Mouse (Mus musculus): ENCODE data around the gene Sqor. TPM values are rescaled to one million over a fixed set of nuclear protein-coding genes. Genes with fewer than 3 reads are reported as not detected.

Gene Sqor
- total RNA-seq (2022): 10 to 100 TPM; 77.7 to 98.6 (median 87.0) TPM

DNA sequence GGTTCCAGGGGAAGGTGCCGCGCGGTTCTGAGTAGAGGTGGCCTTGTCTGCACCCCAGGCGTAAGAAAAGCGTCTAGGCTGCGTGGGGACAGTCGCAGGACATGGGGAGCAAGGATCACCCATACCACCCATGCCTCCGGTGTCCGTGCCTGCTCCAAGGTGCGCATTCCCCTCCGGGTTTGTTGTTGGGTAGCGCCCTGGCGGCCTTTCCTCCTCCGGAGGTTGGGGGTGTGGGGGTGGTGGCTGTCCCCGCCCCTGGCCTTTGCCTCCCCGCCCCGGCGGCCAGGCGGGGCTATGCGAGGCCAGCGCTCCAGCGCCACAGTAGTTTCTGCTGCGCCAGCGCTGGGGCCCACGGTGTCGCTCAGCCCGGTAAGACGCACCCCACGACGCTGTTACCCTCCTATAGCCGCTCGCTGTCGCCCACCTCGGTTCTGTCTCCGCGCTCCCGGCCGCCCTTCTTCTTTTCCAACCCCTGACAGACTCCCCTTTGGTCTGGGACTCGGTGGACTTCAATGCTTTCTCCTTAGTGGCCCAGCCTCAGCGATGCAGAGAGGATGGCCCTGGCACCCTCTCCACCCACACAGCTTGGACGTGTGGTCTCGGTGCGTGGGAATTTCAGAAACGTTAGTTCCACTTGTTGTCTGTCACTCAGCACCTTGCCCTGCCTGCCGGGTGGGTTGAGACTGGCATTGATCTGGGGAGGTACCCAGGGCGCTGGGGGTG, at the start of gene Sqor:
TSS of gene Sqor (plus strand) at position 167 of the 723 bp plus-strand sequence.
- DNase-seq: peak; percentile 68

DNA sequence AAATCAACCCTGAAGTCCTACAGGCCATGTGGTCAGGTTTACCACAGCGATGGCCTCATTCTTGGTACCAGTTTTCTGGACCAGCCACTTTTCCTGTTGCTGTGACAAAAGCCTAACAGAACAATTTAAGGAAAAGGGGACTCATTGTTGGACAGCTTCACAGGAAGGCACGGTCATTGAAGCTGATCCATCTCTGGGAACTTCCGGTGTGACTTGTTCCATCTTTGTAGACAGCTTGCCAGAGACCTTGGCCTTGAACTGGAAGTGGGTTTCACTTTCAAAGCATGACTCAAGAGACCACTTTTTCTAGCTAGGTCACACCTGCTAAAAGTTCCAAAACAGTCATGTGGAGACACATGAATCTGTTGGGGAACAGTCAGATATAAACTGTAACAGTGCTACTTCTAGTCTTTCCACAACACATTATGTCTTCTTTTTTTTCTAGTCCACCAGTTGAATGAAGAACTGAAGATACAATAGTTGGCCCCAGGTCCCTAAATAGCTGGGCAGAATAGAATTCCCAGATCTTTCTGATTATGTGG, 48.7 kb upstream of the Sqor start:
- no peak for DNase-seq

- DNase-seq: no peak
Observed at GRCm38 (mm10) chr2:122719232-122719631, 45.8 kb upstream of the Sqor start.

DNA sequence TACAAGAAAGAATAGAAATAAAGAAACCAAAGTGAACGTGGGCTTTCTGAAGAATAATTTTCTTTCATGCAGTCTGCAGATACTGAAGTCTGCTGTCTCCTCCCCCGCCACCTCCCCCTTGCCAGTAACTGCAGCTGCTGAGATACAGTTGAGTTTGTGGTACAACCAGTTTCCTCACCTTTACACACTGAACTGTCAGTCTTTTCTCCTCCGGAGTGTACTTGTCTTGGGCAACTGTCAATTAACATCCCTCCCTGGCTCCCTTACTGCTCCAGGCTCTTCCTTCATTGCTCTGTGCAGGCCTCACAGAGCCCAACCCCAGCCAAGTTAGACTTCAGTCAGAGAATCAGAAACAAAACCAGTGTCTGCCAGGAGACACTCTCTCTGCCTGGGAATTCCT, 44.5 kb upstream of the Sqor start:
- no peak for DNase-seq

DNA sequence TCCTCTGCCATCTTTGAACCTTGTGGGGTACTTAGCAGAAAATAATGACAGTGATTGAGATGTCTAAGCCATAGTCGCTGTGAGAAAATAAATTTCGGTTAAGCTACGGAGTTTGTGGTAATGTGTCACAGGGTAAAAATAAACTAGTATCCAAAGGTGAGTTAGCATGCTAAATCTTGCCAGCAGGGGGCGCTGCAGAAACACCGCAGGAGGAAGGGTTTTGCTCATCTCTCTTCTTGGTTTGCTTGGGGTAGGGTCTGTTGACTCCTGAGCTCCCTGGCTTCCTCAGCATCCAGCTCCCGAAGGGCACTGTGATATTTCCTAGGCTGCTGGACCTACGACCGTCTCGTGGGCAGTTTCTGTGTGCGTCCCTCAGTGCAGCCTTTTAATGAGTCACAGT, 39.4 kb upstream of the Sqor start:
- DNase-seq: no peak

DNA sequence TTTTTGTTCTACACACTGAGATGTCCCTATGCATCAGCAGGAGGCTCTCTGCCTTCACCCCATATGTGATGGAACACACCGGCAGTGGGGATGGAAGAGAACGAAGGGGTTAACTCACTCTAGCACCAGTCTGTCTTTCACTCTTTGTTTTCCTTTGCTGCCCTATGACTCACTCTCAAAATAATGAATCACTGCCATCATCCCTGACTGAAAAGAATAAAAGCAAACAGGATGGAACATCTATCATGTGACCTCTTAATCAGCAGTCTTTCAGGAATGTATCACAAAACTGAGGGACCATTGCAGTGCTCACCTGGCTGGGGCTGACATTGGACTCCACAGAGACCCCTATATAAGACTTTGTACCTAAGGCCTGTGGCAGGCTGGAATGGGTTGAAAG, 33.6 kb upstream of the Sqor start:
- no peak for DNase-seq

- DNase-seq: peak; percentile 86
Observed at GRCm38 (mm10) chr2:122737894-122738830, 26.9 kb upstream of the Sqor start, which contains the start of gene Bloc1s6. Gene Bloc1s6 (plus strand): TSS chr2:122738503.

GRCm38 (mm10) chr2:122739023-122739422, 26.0 kb upstream of the Sqor start:
- no peak for DNase-seq

GRCm38 (mm10) chr2:122746461-122746860, 18.6 kb upstream of the Sqor start:
- no peak for DNase-seq

DNA sequence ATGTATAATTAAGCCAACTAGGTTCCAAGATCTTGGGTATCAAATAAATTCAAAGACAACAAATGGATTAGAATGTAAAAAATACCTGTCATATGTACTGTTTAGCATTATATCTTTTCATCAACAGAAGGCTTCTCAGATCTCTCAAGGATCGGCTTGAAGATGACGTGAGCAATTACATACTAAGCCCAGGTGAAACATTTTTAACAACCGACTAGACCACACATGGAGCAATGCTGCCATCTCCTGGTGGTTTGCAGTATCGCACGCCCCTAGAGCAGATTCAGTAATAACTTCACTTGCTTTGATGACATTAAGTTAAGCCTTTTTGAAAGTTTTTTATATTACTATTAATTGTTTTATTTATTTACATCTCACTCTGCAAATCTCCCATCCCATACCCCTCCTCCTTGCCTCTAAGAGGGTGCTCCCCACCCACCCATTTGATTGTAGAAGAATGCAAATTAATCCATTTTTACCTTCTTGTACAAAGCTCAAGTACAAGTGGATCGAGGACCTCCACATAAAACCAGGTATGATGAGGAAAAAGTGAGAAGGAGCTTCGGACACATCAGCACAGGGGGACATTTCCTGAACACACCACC, 11.2 kb upstream of the Sqor start:
- peak; percentile 17 for DNase-seq

DNA sequence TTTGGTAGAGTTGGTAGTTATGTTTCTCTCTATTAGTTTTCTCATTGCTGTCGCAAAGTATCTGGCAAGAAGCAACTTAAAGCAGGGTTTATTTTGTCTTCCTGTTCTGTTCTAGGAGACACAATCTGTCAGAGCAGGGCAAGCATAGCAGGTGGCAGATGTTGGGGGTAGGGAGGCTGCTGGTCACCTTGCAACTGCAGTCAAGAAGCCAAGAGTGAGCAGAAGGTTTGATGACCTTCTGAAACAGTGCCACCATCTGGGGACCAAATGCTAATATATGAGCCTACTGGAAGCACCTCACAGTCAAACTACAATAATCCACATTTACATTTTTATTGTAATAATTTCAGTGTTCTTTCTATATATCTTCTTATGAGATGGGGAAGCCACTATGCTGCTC, 5.2 kb upstream of the Sqor start:
- no peak for DNase-seq

DNA sequence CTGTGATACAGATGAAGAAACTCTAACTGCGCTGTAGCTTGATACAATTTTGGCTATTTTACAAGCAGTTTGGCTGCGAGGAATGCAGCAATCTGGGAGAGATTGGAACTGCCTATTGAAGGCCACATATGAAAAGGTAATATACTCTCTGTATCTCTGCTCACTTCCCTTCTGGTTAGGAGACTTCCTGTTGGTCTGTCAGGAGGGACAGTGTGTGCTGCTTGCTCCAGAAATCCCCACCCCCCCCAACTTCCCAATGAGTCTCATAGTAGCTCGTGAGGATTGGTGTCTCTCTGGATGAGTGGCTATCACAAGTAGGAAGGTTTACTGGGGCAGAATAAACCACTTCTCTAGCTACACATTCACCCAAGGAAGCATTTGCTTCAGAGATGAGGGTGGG, 2.0 kb upstream of the Sqor start:
- no peak for DNase-seq

- DNase-seq: no peak
Observed at GRCm38 (mm10) chr2:122764526-122764925, 511 bp upstream of the Sqor start.

DNA sequence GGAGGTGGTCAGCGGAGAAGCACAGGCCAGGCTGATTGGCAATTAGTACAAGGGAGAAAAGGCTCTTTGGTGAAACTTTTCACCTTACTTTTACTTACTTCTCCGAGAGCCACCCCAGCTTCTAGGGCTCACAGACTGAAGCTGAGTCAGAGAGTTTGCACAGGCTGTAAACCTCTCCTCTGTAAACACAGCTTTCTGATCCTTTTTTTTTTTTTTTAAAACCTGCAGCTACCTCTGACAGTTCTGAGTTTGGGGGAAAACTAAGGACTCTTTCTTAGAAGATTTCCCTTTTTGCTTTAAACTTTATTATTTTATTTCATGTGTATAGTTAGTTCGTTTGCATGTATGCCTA, 733 bp downstream of the Sqor start:
- no peak for DNase-seq

GRCm38 (mm10) chr2:122771002-122771401, 6.0 kb downstream of the Sqor start:
- DNase-seq: no peak

DNA sequence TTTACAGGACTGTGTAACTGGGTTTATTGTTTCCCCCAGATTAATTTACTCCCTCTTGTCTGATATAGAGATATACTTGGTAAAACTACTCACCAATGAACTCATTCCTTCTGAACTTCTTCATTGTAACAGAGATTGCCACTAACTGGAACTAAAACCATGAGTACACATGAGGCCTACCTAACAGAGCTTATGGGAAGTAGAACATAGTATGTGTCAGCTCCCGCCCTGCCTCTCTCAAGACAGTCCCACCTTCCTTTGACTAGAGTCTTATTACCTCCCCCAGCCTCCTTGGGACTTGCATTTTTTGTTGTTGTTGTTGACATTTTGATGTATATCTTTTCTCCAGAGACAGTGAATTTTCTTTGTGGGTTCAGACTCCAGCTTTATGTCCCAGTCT, 7.9 kb downstream of the Sqor start:
- no peak for DNase-seq

- no peak for DNase-seq
Observed at GRCm38 (mm10) chr2:122775491-122775890, 10.5 kb downstream of the Sqor start.

DNA sequence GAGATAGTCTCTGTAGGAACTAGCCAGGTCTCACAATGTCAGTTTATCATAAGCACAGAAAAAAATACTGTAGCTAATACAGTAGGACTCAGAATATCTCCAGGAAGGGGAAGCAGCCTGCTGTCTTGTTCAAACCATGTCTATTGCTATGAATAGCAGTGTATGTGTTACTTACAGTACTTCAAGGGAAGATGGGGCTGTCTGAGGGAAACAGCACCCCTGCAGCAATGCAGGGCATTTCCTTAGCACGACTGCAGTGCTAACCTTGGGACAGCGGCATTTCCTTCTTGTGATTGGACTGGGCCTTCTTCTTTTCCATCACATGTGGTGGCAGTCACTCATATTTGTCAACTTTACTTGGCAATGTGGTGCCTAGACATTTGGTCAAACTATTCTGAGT, 11.8 kb downstream of the Sqor start:
- DNase-seq: no peak

DNA sequence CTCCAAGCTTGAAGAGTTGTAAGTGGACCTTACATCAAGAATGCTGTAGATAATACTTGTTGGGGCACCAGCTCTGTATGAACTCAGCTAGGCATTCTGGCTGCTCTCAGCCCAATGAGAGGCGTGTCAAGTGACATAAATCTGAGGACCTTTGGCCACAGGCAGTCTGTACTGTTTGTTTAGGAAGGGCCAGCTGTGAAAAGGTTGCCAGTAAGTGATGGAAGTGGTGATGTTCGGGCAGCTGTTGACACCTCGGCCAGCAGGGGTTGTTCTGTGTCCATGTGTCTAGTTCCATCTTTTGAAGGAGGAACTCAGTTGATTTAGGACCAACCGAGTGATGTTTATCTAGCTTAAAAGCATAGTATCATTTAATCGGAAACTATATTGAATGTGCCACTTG, 14.9 kb downstream of the Sqor start:
- DNase-seq: no peak

- DNase-seq: no peak
Observed at GRCm38 (mm10) chr2:122780447-122780846, 15.4 kb downstream of the Sqor start.

DNA sequence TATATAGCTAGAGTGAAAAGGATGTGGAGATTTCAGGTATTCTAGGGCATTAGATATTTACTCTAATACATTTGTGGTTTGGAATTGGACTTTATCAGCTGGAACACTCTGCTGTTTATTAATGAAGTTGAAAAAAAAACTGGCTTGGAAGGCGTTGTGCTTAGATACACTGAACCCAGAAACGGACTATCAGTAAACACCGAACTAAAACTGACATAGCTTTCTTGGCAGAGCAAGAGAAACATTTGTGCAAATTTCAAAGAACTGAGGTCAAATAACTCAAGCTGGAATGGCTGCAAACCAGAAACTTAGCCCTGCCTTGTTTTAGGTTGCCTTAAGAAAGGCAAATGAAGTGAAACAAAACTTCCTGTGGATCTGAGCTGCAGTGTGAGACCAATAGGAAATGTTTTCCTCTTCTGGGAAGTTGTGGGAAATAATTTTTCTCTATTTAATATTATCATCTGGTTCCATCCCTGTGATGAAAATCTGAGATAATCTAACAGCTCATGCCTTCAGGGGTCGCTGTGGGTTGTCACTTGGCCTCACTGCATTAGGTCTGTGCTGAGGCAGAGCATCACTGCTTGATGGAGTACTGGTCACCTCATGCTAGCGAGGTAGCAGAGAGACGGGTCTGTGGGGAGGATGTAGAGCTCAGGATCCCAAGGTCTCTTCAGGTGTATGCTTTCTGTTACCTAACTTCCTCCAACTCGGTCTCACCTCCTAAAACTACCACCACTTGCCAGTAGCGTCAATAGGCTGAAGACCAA, 16.7 kb downstream of the Sqor start:
- DNase-seq: no peak

DNA sequence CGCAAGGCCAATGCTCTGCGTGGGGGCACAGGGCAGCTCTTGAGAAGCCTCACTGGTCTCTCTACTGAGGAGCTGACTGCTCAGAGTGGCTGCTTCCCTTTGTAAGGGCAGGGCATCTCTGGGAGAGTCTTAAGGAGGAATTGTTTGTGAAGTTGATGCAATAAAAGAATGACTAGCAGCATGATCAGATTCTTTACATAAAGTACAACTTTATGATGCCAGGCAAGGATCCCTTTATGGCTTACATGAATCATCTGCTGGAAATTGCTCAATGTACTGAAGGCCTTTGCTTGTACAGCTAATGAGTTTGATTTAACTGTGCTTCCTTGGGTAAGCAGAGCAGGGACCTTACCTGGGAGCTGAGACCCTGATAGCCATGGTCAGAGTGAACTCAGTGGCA, 18.7 kb downstream of the Sqor start:
- no peak for DNase-seq
